ENCODE assay signal across 22 mouse cellular contexts in the genomic region with DNA sequence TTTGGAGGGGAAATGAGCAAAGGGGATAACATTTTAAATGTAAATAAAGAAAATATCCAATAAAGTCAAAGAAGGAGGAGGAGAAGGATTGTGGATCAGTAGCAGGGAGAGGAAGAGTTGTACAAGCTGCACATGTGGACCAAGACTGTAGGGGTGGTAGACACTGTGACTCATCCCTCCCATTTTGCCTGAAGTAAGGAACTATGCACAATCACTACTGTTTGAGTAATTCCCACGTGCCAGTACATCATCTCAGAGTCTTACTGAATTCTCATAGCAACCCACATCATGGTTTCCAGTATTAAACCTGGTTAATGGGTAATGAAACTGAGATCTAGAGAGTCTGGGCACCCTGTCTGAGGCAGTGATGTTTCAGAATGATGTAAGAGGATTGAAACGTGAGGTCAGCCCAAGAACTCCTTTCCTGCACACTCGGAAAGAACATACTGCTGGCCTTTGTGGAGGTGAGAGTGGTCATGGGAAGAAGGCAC. TPM values are rescaled to one million over a fixed set of nuclear protein-coding genes. Genes with fewer than 3 reads are reported as not detected.
"Had no signal": no experiment of that assay in that cellular context is flagged by ENCODE, and none has a peak within 500 bp of the region (broad histone marks: within the 10 kb centered on the region; RNA-seq: fewer than 3 reads in every experiment).

No protein-coding gene starts in this region.

- H3K4me1 ChIP-seq: lung, embryonic 15.5 days; midbrain, embryonic 12.5 days; midbrain, embryonic 15.5 days; stomach, embryonic 15.5 days had no signal

- H3K27ac ChIP-seq: liver, embryonic 15.5 days; lung, embryonic 15.5 days; midbrain, embryonic 12.5 days; midbrain, embryonic 15.5 days; stomach, embryonic 15.5 days had no signal

- H3K4me3 ChIP-seq: liver, embryonic 15.5 days; lung, embryonic 15.5 days; midbrain, embryonic 12.5 days; midbrain, embryonic 15.5 days; stomach, embryonic 15.5 days had no signal

- DNase-seq: kidney, adult 18-20 months; kidney, adult 9 months; kidney, postnatal 14 days; kidney, postnatal 4 days; layer of hippocampus, adult 9-11 months; lung, adult 18-20 months; lung, postnatal 14 days; right cerebral cortex, postnatal 14 days; spleen, adult 18-20 months; thymus, postnatal 36 days had no signal

- H3K9ac ChIP-seq: liver, embryonic 15.5 days; lung, embryonic 15.5 days; midbrain, embryonic 12.5 days; midbrain, embryonic 15.5 days; stomach, embryonic 15.5 days had no signal

- H3K36me3 ChIP-seq: liver, embryonic 15.5 days; lung, embryonic 15.5 days; midbrain, embryonic 12.5 days; midbrain, embryonic 15.5 days; stomach, embryonic 15.5 days had no signal

- H3K9me3 ChIP-seq: liver, embryonic 15.5 days; lung, embryonic 15.5 days; midbrain, embryonic 12.5 days; midbrain, embryonic 15.5 days; stomach, embryonic 15.5 days had no signal

- H3K4me2 ChIP-seq: liver, embryonic 11.5 days; liver, embryonic 15.5 days; lung, embryonic 15.5 days; midbrain, embryonic 12.5 days; midbrain, embryonic 15.5 days; stomach, embryonic 15.5 days had no signal

- H3K27me3 ChIP-seq: liver, embryonic 15.5 days; lung, embryonic 15.5 days; midbrain, embryonic 12.5 days; midbrain, embryonic 15.5 days; stomach, embryonic 15.5 days had no signal

- ATAC-seq: intestine, embryonic 16.5 days; midbrain, embryonic 15.5 days had no signal

RNA-seq across cellular contexts. Expression of a gene that starts 4.8 kb away (rescaled TPM):
- polyA plus RNA-seq: midbrain, embryonic 12.5 days; midbrain, embryonic 15.5 days; neural tube, embryonic 11.5 days; neural tube, embryonic 14.5 days had no signal

RNA-seq across cellular contexts. Expression of a gene that starts 50.4 kb away (rescaled TPM):
- polyA plus RNA-seq: intestine, embryonic 16.5 days; kidney, embryonic 16.5 days; limb, embryonic 11.5 days; limb, embryonic 14.5 days; liver, embryonic 11.5 days; liver, embryonic 15.5 days; lung, embryonic 15.5 days; midbrain, embryonic 12.5 days; midbrain, embryonic 15.5 days; neural tube, embryonic 11.5 days; neural tube, embryonic 14.5 days; stomach, embryonic 15.5 days had no signal
